Mouse (Mus musculus): Measurements from ENCODE around the gene Neu2.

GRCm38 (mm10) chr1:87492285-87492684 lies 17.4 kb upstream of the Neu2 start:
- TF ChIP-seq CTCF (IDR thresholded peaks at IDR 0.05; ENCODE audit: low read depth, low read length): no peak
- TF ChIP-seq GATA1 (IDR thresholded peaks at IDR 0.05; ENCODE audit: borderline replicate concordance, low read length): no peak
